Mouse (Mus musculus): ENCODE data around the gene Pfdn5. TPM values are rescaled to one million over a fixed set of nuclear protein-coding genes. Genes with fewer than 3 reads are reported as not detected.
"Not testable (repeated sequence)": the region's sequence is repeated elsewhere in the genome, so short reads cannot be mapped to it uniquely, and the experiment has no call there.

Gene Pfdn5
- total and polyA plus RNA-seq, 3 experiments, result 302 to 7,439 (median 465) TPM

GRCm38 (mm10) chr15:102335925-102336324 is 10.0 kb downstream of the Pfdn5 start:
- TF ChIP-seq SIN3A (IDR thresholded peaks at IDR 0.05; ENCODE audit: low read length) (peak; percentile 42; the same call in 1 of the 2 replicates), RAD21 (IDR thresholded peaks at IDR 0.05; ENCODE audit: low read depth, low read length) (peak; percentile 56), CTCF (IDR thresholded peaks at IDR 0.05 in 2 of 3, conservative IDR thresholded peaks at IDR 0.05 in 1 of 3; ENCODE audit: control insufficient read depth in 1 of 3, insufficient read depth in 1 of 3, low read depth in 2 of 3, low read length in 3 of 3, poor library complexity in 1 of 3, severe bottlenecking in 1 of 3) (peak; percentile 57 to 74 (median 67)), SMC3 (IDR thresholded peaks at IDR 0.05; ENCODE audit: low read depth, low read length) (peak; percentile 78), ZNF384 (IDR thresholded peaks at IDR 0.05; ENCODE audit: low read depth, low read length) (peak; percentile 71), ZC3H11A (IDR thresholded peaks at IDR 0.05; ENCODE audit: low read depth, low read length) (peak; percentile 60)
- Histone ChIP-seq H3K79me2 (ENCODE audit: control insufficient read depth, insufficient read depth, low read length, poor library complexity) (peaks cover 19% of the 10 kb centered on the region), H3K36me3 (ENCODE audit: control insufficient read depth in 1 of 2, insufficient read depth in 2 of 2, low read length in 2 of 2) (peaks cover 11% of the 10 kb centered on the region in 2 experiments)
- H3K9ac ChIP-seq (ENCODE audit: control insufficient read depth, low read depth, low read length, poor library complexity, severe bottlenecking); H3K4me3 ChIP-seq (ENCODE audit: control insufficient read depth in 1 of 2, insufficient read depth in 1 of 2, low read depth in 2 of 2, low read length in 2 of 2); H3K9me3 ChIP-seq (replicated peaks; ENCODE audit: insufficient read depth, low read length); H3K27me3 ChIP-seq (ENCODE audit: control insufficient read depth in 1 of 2, insufficient read depth in 2 of 2, low read length in 2 of 2); H3K4me1 ChIP-seq (ENCODE audit: control insufficient read depth in 1 of 2, insufficient read depth in 2 of 2, low read length in 2 of 2); H3K27ac ChIP-seq (ENCODE audit: control insufficient read depth, low read depth, low read length): not testable (repeated sequence)
- DNase-seq (ENCODE audit: low read depth, low spot score), result peak; percentile 77

GRCm38 (mm10) chr15:102336946-102337345 is 11.0 kb downstream of the Pfdn5 start:
- Histone ChIP-seq H3K36me3 (ENCODE audit: control insufficient read depth in 1 of 2, insufficient read depth in 2 of 2, low read length in 2 of 2) (peaks cover 11% of the 10 kb centered on the region in 2 experiments), H3K9ac (ENCODE audit: control insufficient read depth, low read depth, low read length, poor library complexity, severe bottlenecking) (no peak overlapping the region), H3K4me3 (ENCODE audit: control insufficient read depth in 1 of 2, insufficient read depth in 1 of 2, low read depth in 2 of 2, low read length in 2 of 2) (no peak overlapping the region), H3K4me1 (ENCODE audit: control insufficient read depth in 1 of 2, insufficient read depth in 2 of 2, low read length in 2 of 2) (peaks cover 2 to 9% of the 10 kb centered on the region in 2 experiments; a peak in 3 of 4 replicates), H3K27me3 (ENCODE audit: control insufficient read depth in 1 of 2, insufficient read depth in 2 of 2, low read length in 2 of 2) (no peaks in the 10 kb centered on the region), H3K9me3 (replicated peaks; ENCODE audit: insufficient read depth, low read length) (no peaks in the 10 kb centered on the region), H3K27ac (ENCODE audit: control insufficient read depth, low read depth, low read length) (no peak overlapping the region), H3K79me2 (ENCODE audit: control insufficient read depth, insufficient read depth, low read length, poor library complexity) (peaks cover 15% of the 10 kb centered on the region)
- no peak for DNase-seq (ENCODE audit: low read depth, low spot score)
- TF ChIP-seq MEF2A (IDR thresholded peaks at IDR 0.05; ENCODE audit: extremely low read depth, insufficient replicate concordance, low read depth, low read length, poor library complexity, severe bottlenecking), result no peak
- TF ChIP-seq RAD21 (IDR thresholded peaks at IDR 0.05; ENCODE audit: low read depth, low read length), result no peak
- TF ChIP-seq ETS1 (IDR thresholded peaks at IDR 0.05; ENCODE audit: low read depth, low read length), result no peak
- TF ChIP-seq ZMIZ1 (IDR thresholded peaks at IDR 0.05; ENCODE audit: low read depth, low read length), result no peak
- TF ChIP-seq ZNF384 (IDR thresholded peaks at IDR 0.05; ENCODE audit: low read depth, low read length), result no peak
- no peak for TF ChIP-seq NELFE (IDR thresholded peaks at IDR 0.05; ENCODE audit: low read depth, low read length)
- no peak for TF ChIP-seq NRF1 (IDR thresholded peaks at IDR 0.05; ENCODE audit: insufficient read depth, low read depth, low read length, poor library complexity, severe bottlenecking)
- no peak for TF ChIP-seq MAX (IDR thresholded peaks at IDR 0.05; ENCODE audit: low read length)
- TF ChIP-seq USF2 (IDR thresholded peaks at IDR 0.05; ENCODE audit: borderline replicate concordance in 1 of 2, insufficient read depth in 1 of 2, low read depth in 1 of 2, low read length in 2 of 2), result no peak
- TF ChIP-seq GABPA (IDR thresholded peaks at IDR 0.05; ENCODE audit: low read depth, low read length), result no peak
- no peak for TF ChIP-seq HCFC1 (IDR thresholded peaks at IDR 0.05; ENCODE audit: low read depth, low read length)
- TF ChIP-seq SIN3A (IDR thresholded peaks at IDR 0.05; ENCODE audit: low read length), result no peak

All from MEL (cell line).